Mouse (Mus musculus) brain, embryonic 14.5 days (tissue): Measurements from ENCODE around the gene Prkci. TPM values are rescaled to one million over a fixed set of nuclear protein-coding genes. Genes with fewer than 3 reads are reported as not detected.

Experiments used
- DNase-seq: peaks from one replicate; pipeline ENCODE4 v3.0.0-alpha.2; 2011; ENCODE audit warnings: low read depth
- CTCF ChIP-seq: fragments of 200-500 bp; IDR thresholded peaks from 2 replicates; pipeline ENCODE4 v1.5.1; 2012; ENCODE audit warnings: inconsistent platforms, mild to moderate bottlenecking, moderate library complexity, borderline replicate concordance; ENCODE audit not compliant: insufficient read depth, insufficient read length; ENCODE audit errors: extremely low read depth
- POLR2A ChIP-seq: fragments of 200-500 bp; IDR thresholded peaks from 2 replicates; pipeline ENCODE4 v1.6.1; 2012; ENCODE audit warnings: mild to moderate bottlenecking, inconsistent platforms, borderline replicate concordance; ENCODE audit not compliant: poor library complexity, insufficient read depth, insufficient read length, severe bottlenecking; ENCODE audit errors: extremely low read depth
- polyA plus RNA-seq: library from polyadenylated mRNA; depleted of rRNA; stranded (reverse); fragments of >200 nt; gene quantifications from 2 replicates; pipeline ENCODE4 v1.2.3, GENCODE M21; 2012; rRNA removed

The Prkci gene
- polyA plus RNA-seq, 1 experiment, result 41.7 TPM

DNA sequence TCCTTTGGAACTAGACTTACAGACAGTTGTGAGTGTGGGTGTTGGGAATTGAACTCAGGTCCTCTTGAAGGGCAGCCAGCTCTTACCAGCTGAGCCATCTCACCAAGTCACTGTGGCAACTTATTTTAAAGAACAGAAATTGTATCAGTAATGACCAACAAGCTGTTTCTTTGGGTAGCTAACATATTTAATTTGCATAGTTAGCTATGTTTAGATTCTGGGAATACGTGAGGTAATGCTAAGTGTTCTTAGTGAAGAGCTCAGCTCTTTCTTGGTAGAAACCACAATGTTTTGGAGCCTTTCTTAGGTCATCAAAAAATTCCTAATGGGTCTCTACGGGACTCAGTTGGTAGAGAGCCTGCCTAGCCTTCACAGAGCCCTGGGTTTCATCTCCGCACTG lies 105.3 kb downstream of the Prkci start:
- no peak for DNase-seq
- TF ChIP-seq CTCF (no peak), POLR2A (no peak)

Other genes starting within 250 kb of the Prkci start
- 0.04 and 0.08 TPM in 2 replicates for gene Samd7, start 249.5 kb upstream of the Prkci start, polyA plus RNA-seq
- 44.1 and 51.0 TPM in 2 replicates for gene Sec62, start 202.9 kb upstream of the Prkci start, polyA plus RNA-seq
- 0.72 and 0.75 TPM in 2 replicates for gene Gpr160, start 139.8 kb upstream of the Prkci start, polyA plus RNA-seq
- gene Phc3, start 26.3 kb upstream of the Prkci start, polyA plus RNA-seq, result 17.0 and 22.8 TPM in 2 replicates
- gene Skil, start 99.3 kb downstream of the Prkci start, polyA plus RNA-seq, result 18.7 and 24.5 TPM in 2 replicates
- 30.6 and 31.3 TPM in 2 replicates for gene Cldn11, start 154.2 kb downstream of the Prkci start, polyA plus RNA-seq